Mouse (Mus musculus) brain, embryonic 14.5 days (tissue): ENCODE measurements around the gene Adck1.

ENCODE experiments used
- CTCF ChIP-seq: fragments of 200-500 bp; IDR thresholded peaks from 2 replicates; pipeline ENCODE4 v1.5.1; 2012; ENCODE audit warnings: inconsistent platforms, mild to moderate bottlenecking, moderate library complexity, borderline replicate concordance; ENCODE audit not compliant: insufficient read depth, insufficient read length; ENCODE audit errors: extremely low read depth
- POLR2A ChIP-seq: fragments of 200-500 bp; IDR thresholded peaks from 2 replicates; pipeline ENCODE4 v1.6.1; 2012; ENCODE audit warnings: mild to moderate bottlenecking, inconsistent platforms, borderline replicate concordance; ENCODE audit not compliant: poor library complexity, insufficient read depth, insufficient read length, severe bottlenecking; ENCODE audit errors: extremely low read depth

DNA sequence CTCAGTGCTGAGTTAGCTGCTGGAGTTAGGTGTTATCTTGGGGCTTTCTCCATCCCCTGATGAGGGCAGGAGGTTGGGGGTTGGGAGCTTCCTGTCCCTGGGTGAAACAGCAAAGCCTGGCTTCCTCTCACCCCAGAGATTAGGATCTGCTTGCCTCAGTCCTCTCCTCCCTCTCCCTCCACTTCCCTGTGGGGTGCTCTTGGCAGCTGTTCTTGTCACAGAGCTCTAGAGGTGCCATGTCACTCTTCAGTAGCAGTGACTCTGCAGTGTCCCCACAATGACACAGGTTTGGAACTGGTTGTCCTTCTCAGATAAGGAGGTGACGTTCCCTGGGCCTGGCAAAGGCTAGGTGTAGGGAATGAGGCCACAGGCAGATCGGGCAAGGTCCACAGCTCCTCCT is 68.4 kb downstream of the Adck1 start:
- TF ChIP-seq CTCF (no peak), POLR2A (no peak)
